Mouse (Mus musculus) lung, postnatal 0 days (tissue): ENCODE data around the gene Fxyd3.

Experiments used
- CTCF ChIP-seq: IDR thresholded peaks from 2 replicates; pipeline ENCODE4 v1.5.1; 2016; ENCODE audit warnings: antibody characterized with exemption, mild to moderate bottlenecking
- EP300 ChIP-seq: IDR thresholded peaks from 2 replicates; pipeline ENCODE4 v1.6.1; 2016; ENCODE audit warnings: antibody characterized with exemption, mild to moderate bottlenecking, control low read depth

DNA sequence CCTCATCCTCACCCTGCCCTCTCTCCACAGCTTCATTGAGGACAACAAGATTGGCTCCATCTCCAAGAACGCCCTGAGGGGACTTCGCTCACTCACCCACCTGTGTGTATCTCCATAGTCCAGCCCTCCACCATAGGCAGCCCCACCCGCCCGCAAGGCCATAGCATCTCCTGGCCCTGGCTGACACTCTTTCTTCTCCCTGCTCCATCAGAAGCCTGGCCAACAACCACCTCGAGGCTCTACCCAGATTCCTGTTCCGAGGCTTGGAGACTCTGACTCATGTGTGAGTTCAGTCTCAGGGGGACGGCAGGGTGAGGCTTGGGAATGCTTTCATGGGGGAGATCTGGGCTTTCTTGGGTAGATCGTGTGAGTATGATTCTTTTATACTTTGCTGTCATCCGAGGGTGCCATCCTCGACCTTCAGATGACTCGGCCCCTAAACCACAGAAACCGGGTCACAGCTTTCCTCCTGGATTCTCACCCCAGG is 13.4 kb downstream of the Fxyd3 start:
- TF ChIP-seq EP300 (no peak), CTCF (no peak)
